18 mouse cellular contexts compared by ENCODE assay signal in genomic region chr1:190888646-190889045, GRCm38 (mm10).
"Had no signal": no experiment of that assay in that cellular context is flagged by ENCODE, and none has a peak within 500 bp of the region (broad histone marks: within the 10 kb centered on the region; RNA-seq: fewer than 3 reads in every experiment).

No protein-coding gene starts in this region.

- DNase-seq: cerebellum, adult 2 months; cerebellum, adult 8-10 months; cerebellum, adult 9-10 months; cerebellum, adult 9-11 months; cerebellum, postnatal 10 days; cerebellum, postnatal 14 days; cerebellum, postnatal 25 days; cerebellum, postnatal 36 days; embryo, embryonic 11 days; forebrain, postnatal 0 days; gastrocnemius, adult 2 months; gastrocnemius, postnatal 10 days; gastrocnemius, postnatal 14 days; gastrocnemius, postnatal 25 days; gastrocnemius, postnatal 36 days; heart, adult 11 months; heart, adult 18-20 months; heart, adult 2 months had no signal
